Mouse (Mus musculus): ENCODE data around the gene Hnrnph2.
A peak's percentile ranks its signal among the peaks of the same experiment; 100 is the strongest.

The Hnrnph2 gene

GRCm38 (mm10) chrX:134619695-134620094 lies 18.7 kb downstream of the Hnrnph2 start:
- DNase-seq = no peak

GRCm38 (mm10) chrX:134620254-134620865 lies 19.4 kb downstream of the Hnrnph2 start:
- DNase-seq = no peak

GRCm38 (mm10) chrX:134621685-134622084 lies 20.7 kb downstream of the Hnrnph2 start:
- DNase-seq = no peak

GRCm38 (mm10) chrX:134623350-134623749 lies 22.4 kb downstream of the Hnrnph2 start:
- DNase-seq = no peak

- no peak for DNase-seq
Observed at GRCm38 (mm10) chrX:134628200-134628599, 27.2 kb downstream of the Hnrnph2 start.

GRCm38 (mm10) chrX:134632710-134633109 lies 31.7 kb downstream of the Hnrnph2 start:
- no peak for DNase-seq

GRCm38 (mm10) chrX:134635111-134635510 lies 34.1 kb downstream of the Hnrnph2 start:
- no peak for DNase-seq

GRCm38 (mm10) chrX:134635860-134636259 lies 34.9 kb downstream of the Hnrnph2 start:
- no peak for DNase-seq

- no peak for DNase-seq
Observed at GRCm38 (mm10) chrX:134641000-134641760, 40.2 kb downstream of the Hnrnph2 start.

GRCm38 (mm10) chrX:134646338-134646737 lies 45.4 kb downstream of the Hnrnph2 start:
- no peak for DNase-seq

GRCm38 (mm10) chrX:134647421-134647820 lies 46.4 kb downstream of the Hnrnph2 start:
- DNase-seq = no peak

GRCm38 (mm10) chrX:134648031-134648692 lies 47.2 kb downstream of the Hnrnph2 start:
- peak; percentile 81 for DNase-seq

- DNase-seq = no peak
Observed at GRCm38 (mm10) chrX:134652061-134652460, 51.1 kb downstream of the Hnrnph2 start.
